Mouse (Mus musculus): ENCODE measurements around the gene Lrwd1.
"Not testable (repeated sequence)": the region's sequence is repeated elsewhere in the genome, so short reads cannot be mapped to it uniquely, and the experiment has no call there.

DNA sequence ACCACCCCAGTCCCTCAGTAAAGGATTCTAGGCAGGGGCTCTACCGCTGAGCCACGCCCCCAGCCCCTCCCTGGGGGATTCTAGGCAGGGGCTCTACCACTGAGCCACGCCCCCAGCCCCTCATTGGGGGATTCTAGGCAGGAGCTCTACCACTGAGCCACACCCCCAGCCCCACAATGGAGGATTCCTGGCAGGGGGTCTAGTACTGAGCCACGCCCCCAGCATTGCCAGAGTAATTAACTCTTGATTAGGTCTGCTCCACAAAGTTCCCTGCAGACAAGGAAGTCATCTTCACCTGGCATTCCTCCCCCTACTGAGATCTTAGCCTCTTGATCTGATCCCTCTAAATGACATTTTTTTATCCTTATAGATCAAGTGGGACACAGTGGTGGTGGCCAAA lies 22.3 kb downstream of the Lrwd1 start:
- TF ChIP-seq ELF1 (IDR thresholded peaks at IDR 0.05; ENCODE audit: low read depth, low read length); POLR2A (IDR thresholded peaks at IDR 0.05; ENCODE audit: control insufficient read depth in 1 of 2, insufficient read depth in 1 of 2, low read depth in 1 of 2, low read length in 2 of 2, poor library complexity in 1 of 2); CTCF (IDR thresholded peaks at IDR 0.05 in 2 of 3, conservative IDR thresholded peaks at IDR 0.05 in 1 of 3; ENCODE audit: control insufficient read depth in 1 of 3, insufficient read depth in 1 of 3, low read depth in 2 of 3, low read length in 3 of 3, poor library complexity in 1 of 3, severe bottlenecking in 1 of 3); BHLHE40 (IDR thresholded peaks at IDR 0.05; ENCODE audit: borderline replicate concordance, low read depth, low read length); ZC3H11A (IDR thresholded peaks at IDR 0.05; ENCODE audit: low read depth, low read length); TBP (IDR thresholded peaks at IDR 0.05; ENCODE audit: low read depth, low read length); TCF12 (IDR thresholded peaks at IDR 0.05; ENCODE audit: low read depth, low read length); POLR2AphosphoS5 (IDR thresholded peaks at IDR 0.05; ENCODE audit: borderline replicate concordance, low read depth, low read length); NELFE (IDR thresholded peaks at IDR 0.05; ENCODE audit: low read depth, low read length); EP300 (IDR thresholded peaks at IDR 0.05; ENCODE audit: low read depth in 1 of 2, low read length in 2 of 2); ZKSCAN1 (IDR thresholded peaks at IDR 0.05; ENCODE audit: low read depth, low read length); HCFC1 (IDR thresholded peaks at IDR 0.05; ENCODE audit: low read depth, low read length); GABPA (IDR thresholded peaks at IDR 0.05; ENCODE audit: low read depth, low read length): not testable (repeated sequence)
